Mouse (Mus musculus): ENCODE results near the gene Snx21.

DNA sequence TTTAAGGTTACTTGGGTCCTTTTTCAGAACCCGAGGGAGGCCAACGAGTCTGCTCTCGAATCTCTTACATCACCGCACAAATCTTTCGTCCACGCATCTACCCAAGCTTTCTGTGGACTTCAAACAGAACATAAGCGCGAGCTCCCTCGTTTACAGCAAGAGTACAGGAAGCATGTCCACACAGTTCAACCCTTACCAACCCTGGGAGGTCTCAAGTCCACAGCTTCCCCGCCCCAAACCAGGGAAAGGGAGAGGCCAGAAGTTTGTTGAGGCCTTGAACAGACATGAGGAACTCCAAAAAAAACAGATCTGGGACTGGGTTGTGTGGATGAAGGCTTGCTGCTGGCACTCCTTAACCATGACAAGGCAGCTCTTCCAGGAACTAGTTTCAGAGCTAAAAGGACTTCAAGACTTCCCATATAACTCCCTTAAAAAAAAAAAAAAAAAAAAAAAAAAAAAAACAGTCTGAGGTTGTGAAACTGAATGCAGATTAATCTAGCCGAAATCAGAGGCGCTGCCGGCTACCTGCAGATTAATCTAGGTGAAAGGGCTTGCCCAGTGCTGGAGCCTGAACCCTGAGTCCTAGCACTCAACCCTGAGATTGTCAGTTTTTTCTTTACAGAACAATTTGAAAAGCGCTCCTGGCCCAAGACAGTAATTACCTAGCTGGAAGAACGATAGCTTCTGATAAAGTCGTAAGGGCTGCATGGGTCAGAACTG lies 17.7 kb downstream of the Snx21 start:
- TF ChIP-seq CTCF (IDR thresholded peaks at IDR 0.05; ENCODE audit: low read depth, low read length) (no peak), POLR2A (IDR thresholded peaks at IDR 0.05; ENCODE audit: insufficient read depth, low read length) (no peak), EP300 (IDR thresholded peaks at IDR 0.05; ENCODE audit: insufficient read depth, low read depth, low read length) (no peak)
